Mouse (Mus musculus) ES-E14 (cell line): ENCODE results near the gene Renbp.

ENCODE experiments used
- MAFK ChIP-seq: IDR thresholded peaks from 2 replicates; pipeline ENCODE4 v1.6.1; 2014; ENCODE audit warnings: mild to moderate bottlenecking, low read depth, low read length, inconsistent platforms; ENCODE audit not compliant: insufficient read depth
- ZNF384 ChIP-seq: IDR thresholded peaks from 2 replicates; pipeline ENCODE4 v1.6.1; 2012; ENCODE audit warnings: low read depth, low read length, inconsistent platforms

DNA sequence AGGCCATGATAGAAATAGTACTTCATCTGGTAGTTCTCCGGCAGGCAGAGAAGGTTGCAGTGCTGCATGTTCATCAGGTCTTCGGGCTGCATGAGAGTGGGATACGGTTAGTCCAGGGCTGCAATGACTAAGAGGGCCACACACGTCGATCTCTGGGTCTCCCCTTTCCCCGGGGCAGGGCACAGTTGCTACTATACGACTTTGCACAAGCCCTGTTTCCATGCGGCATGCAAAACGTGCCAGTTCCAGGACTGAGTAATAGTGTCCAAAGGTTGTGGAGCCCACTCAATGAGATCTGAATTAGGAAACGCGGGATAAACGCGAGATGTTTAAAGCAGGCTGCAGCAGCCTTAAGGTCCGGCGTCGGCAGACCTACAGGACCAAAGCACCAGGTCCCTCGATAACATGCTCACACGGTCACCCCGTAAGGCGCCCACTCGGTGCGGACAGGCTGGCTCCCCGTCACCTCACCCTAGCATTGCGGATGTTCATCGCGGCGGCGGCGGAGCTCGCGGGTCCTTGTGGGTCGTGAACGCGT lies 9.3 kb downstream of the Renbp start:
- TF ChIP-seq ZNF384 (no peak), MAFK (no peak)
